Mouse (Mus musculus) megakaryocyte progenitor cell, adult 5-6 weeks (primary cell): ENCODE measurements at regions not wholly inside any gene's neighbourhood (a gene's known extent, or its start where the extent isn't known, plus 50 kb on each side); places are given as distances from the start of the nearest gene placed in this dataset.

Experiments
- ATAC-seq: replicated peaks from 2 replicates; pipeline ENCODE4 v1.8.0; 2016; ENCODE audit warnings: mild to moderate bottlenecking, moderate TSS enrichment, inconsistent platforms; ENCODE audit not compliant: poor library complexity

DNA sequence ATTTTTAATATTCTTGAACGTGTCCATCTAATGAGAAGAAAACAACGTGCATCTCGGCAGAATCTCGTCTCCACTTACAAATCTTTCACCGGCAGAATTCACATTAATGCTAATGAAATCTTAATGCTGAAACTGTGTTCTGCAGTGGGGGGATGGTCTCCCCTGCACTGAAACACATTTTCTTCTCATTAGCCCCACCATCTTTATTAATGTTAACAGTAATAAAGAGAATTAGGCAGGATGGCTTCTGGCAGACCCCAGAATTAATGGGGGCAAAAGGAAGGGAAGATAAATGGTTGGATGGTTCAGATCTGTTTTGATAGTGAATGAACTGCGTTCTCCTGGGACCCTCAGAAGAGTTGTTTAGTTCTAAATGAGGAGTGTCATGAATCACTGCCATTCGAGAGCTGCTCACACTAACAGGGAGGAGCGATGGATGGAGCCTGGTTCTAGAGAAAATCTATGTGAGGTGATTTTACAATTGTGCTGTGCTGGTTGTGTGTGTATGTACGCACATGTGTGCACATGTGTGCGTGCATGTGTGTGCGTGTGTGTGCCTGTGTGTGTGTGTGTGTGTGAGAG, 198.9 kb downstream of the Foxo1 start:
- no peak for ATAC-seq

GRCm38 (mm10) chr3:52466571-52466970, 198.4 kb downstream of the Foxo1 start:
- no peak for ATAC-seq

DNA sequence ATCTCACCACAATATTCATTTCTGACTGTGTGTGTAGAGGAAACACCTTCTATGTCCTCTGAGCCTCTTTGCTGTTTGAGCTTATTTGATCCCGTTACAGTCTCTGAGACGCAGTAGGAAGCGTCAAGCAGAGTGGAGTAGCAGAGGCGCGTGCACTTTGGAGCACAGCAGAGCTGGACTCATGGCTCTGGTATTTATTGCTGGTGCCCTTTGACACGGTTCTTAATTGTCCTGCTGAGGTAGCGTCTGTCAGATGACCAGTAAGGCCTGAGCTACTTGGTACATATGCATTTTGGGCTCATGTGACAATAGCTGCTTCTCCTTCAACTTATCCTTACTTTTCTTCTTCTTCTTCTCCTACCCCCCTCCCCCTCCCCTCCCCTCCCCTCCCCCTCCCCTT, 195.8 kb downstream of the Foxo1 start:
- ATAC-seq, result no peak

DNA sequence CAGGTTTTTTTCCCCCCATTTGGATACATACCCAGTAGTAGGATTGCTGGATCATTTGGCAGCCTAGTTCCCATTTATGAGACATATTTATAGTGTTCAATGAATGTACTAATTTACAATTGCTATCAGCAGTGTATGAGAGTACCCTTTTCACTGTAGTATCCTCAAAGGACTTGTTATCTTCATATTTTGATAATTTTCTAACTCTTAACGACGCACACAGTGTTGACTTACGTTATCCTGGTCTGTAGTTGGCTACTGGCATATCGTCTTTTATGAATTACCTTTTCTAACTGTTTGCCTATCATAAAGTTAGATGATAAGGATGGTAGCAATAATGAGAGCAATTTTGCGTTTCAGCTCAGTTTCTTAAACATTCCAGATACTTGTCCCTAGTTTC, 186.8 kb downstream of the Foxo1 start:
- ATAC-seq, result no peak

DNA sequence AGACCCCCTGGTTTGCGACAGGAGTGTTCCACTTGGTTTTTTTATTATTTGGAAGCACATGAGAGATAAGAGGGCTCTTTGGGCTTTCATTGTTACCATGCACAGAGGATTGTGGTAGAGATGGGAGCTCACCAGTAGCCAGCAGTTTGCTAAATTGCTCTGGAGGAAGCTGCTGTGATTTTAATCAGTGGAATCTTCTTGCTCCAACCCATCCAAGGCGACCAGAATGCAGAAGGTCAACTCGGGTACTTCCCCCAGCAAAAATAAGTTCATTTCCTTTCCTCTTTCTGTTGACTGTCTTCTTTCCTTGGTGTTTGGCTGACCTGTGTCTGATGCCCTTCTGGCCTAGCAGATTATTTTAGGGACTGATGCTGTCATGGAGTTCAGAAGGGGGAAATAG, 184.9 kb downstream of the Foxo1 start:
- ATAC-seq, result no peak

- no peak for ATAC-seq
These were observed 184.2 kb downstream of the Foxo1 start for GRCm38 (mm10) chr3:52452345-52452744.

DNA sequence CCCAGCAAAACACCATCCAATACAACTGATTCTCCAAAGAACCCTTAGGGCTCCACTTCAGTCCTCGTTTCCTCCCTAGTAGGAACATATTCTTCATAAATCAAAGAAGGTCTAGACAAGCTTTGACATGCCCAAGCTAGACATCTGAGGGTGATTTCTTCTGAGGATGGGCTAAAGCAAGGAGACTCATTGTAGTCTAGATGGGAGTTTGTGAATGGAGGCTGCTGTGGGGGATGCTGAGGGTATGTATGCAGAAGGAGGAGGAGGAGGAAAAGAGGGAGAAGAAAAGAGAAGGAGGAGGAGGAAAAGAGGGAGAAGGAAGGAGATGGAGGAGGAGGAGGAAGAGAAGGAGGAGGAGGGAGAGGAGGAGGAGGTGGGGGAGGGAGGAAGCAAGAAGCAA, 178.9 kb downstream of the Foxo1 start:
- no peak for ATAC-seq

DNA sequence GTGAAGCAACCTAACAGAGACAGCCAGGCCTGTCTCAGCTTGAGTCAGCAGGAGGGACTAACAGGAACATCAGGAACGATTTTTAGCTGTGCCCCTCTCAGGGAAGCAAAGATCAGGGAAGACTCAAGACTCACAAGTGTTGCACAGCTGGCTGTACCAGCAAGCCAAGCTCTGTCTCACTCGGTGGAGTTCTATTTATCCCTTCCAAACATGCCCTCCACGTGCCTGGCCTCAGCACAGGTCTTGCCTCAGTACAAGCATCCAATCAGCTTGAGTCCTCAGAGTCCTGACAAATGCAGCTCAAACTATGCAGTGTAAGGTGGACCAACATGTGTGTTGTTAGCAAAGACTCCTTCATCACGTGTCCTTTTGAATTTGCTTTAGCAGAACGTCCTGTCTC, 178.4 kb downstream of the Foxo1 start:
- no peak for ATAC-seq

GRCm38 (mm10) chr3:52444420-52445119, 176.4 kb downstream of the Foxo1 start:
- 0 out of 2 replicates have a peak, but pooled peaks have one; percentile 14 for ATAC-seq

DNA sequence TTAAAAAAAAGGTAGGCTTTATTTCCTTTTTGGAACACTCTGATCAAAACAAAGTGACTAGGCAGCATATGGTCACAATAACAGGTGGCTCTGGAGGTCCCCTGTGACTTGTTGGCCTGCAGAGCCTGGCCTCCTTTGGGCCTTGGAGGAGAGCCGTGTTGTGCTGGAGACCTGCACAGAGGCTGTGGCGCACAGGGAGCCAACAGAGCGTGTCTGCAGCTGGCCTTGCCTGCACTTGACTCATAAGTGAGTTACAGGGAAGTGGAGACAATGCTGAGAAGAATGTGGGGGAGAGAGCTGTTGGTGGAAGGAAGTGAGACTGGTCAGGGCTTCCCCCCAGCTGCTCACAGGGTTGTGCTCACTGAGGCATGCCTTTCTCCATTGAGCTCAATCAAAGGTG, 175.7 kb downstream of the Foxo1 start:
- ATAC-seq, result peak; percentile 97

- ATAC-seq, result no peak
These were observed 161.0 kb downstream of the Foxo1 start for GRCm38 (mm10) chr3:52429014-52429589.

- no peak for ATAC-seq
These were observed 154.7 kb downstream of the Foxo1 start for GRCm38 (mm10) chr3:52422826-52423225.

DNA sequence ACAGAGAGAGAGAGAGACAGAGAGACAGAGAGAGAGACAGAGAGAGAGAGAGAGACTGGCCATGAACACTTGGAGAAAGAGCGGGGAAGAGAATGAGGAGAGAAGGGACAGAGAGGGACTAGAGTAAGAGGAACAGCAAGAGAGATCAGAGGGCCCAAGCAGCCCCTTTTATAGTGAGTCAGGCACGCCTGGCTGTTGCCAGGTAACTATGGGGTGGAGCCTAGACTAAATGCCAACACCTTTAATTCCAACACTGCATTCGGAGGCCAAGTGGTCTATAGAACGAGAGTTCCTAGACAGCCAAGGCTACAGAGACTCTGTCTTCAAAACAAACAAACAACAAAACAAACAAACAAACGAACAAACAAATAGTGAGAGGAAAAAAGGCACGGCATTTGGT, 148.1 kb downstream of the Foxo1 start:
- ATAC-seq, result no peak

DNA sequence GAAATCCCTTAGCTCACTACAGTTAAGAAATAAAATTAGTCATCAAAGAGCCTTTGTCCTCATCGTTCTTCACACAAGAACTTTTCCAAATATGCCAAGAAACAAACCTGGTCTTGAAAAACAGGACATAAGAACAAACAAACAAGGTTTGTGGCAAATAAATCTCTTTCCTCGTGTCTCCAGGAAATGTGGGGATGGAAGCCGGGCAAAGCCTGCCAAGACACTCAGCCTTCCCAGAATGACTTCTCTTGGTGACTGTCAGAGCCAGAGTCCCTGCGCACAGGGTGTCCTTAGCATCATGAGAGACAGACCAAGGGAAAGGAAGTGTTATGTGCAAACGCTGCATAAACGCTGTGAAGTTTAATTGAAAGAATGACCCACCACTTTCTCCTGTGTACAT, 147.2 kb downstream of the Foxo1 start:
- no peak for ATAC-seq

DNA sequence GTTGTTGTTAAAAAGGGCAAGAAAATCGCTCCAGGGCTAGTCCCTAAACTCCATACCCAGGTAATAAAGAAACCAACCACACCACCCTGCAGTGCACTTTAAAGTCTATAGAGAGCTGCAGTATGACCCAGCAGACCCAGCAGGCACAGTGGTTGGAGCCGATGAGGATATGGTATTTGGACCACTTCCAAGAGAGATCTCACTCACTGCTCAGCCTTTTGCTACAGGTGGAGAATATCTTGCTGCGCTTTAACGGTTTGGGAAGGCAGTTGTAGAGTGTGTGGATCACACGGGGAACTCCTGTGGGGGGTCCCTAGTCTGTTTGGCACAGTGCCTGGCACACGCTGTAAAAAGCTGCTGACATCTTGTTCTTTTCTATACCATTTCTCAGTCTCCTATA, 145.9 kb downstream of the Foxo1 start:
- no peak for ATAC-seq

DNA sequence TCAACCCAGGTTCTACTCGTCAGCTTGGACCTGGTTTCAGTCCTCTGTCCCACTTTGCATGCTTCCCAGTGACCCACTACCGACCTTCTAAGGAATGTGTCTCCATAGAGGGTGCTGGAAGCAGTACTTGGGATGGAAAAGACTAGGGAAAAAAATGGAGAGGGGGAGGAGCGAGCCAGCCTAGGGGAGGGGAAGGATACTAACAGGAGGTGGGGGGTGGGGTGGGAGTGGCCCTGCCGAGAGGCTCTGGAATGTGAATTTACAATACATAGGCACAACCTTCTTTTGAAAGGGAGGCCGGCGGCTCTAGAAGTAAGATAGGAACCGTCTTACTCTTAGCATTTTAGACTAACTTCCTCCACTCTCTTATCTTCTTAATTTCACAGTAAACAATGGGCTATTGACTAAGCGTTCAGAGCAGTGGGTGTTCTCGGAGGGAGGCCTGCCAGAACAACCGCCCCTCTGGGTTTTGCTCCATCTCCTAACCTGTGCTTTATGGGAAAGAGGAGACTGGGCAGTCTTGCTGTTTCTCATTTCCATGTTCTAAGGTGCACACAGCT, 145.1 kb downstream of the Foxo1 start:
- no peak for ATAC-seq

DNA sequence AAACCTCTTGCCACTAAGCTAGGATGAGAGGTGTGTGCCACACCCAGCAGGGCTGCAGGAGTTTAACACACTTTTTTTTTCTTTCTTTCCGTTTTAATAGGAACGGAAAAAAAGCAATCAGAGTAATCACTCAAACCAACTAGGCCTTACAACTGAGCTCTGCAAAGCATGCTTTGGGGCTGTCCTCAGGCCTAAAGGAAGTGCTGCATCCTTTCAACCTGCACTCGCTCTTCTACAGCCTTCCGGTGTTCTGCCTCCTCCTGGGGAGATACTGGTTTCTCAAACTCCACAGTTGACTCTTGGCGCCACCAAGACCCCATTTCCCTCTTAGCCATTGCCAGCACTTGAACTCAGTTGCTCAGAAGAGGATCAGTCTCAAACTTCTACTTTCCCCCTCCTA, 143.2 kb downstream of the Foxo1 start:
- ATAC-seq, result no peak

- ATAC-seq, result no peak
These were observed 141.3 kb downstream of the Foxo1 start for GRCm38 (mm10) chr3:52409465-52409864.

DNA sequence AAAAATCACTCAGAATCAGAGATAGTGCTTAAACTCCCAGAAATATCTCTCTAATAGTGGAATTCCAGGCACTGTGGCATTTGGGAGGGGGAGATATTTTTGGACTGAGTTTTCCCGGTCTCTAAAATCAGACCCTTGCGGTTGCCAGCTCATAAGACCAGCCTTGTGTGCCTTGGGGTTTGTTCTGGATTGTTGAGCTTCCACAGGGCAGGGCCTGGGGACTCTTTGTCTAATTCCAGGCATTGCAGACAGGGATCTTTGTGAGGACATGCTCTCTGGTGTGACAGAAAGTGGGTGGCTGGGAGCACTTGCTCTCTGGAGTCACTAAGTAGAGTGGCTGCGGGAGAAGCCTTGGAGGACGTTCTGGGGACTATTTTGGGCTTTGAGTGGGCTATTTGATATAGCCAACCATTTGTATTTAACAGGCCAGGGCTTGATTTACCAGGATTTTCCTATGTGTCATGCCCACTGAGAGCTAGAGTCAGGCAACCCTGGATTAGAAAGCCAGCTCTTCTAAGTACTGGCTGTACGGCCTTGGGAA, 138.7 kb downstream of the Foxo1 start:
- no peak for ATAC-seq

DNA sequence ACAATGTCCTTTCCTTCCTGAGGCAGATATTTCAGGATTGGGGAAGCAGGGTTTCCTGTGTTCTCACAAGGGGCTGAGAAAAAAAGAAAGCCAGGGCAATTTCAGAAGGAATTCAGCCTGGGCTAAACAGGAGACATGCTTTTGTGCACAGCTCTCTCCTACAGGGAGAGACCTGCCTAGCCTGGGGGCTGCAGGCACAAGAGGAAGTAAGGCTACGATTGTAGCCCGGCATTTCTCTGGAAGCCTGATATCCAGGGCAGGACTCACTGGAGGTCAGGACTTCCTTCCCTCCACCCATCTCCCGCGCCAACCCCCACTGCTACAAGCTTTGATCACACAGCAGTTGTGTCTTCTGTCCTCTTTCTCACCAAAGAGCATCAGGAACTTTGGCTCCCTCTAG, 136.5 kb downstream of the Foxo1 start:
- ATAC-seq, result no peak

DNA sequence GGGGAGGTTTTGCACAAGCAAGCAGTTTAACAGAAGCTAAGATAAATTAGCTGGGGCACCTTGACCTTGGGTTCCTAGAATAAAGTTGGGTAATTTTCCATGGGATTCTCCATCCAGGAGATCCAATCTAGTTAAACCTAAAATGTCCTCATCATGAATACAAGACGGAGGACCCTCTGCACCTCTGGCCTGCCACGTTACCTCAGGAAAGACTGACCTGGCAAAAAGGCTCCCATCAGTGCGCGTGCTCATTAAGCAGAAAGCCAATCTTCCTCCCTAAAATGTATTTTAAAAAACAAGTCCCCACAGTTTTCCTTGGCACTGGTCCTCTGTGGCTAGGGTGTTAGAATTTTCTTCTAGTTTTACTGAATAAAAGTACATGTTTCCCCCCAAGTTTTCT, 134.9 kb downstream of the Foxo1 start:
- no peak for ATAC-seq
